In the genomic region with DNA sequence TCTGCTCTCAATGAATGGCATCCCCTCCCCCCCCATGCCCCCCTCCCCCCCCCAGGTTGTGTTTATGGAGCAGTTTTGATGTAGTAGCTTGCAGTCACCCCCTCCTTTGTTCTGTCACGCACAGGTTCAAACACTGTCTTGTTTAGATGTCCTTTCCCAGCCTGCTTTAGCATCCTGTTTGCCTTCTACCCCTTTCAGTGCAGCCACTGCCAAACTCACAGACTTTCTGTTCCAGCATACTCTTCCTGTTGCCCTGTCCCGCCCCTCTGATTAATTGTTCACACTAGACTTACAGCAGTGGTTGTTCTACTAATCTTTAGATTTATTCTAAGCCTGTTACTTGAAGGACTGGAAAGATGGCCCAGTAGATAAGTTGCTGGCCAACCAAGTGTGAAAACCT, we compare ENCODE assay signal across 27 mouse cellular contexts. TPM values are rescaled to one million over a fixed set of nuclear protein-coding genes. Genes with fewer than 3 reads are reported as not detected.
DNase-seq lines count a peak whose midpoint lies in the region; ATAC-seq and TF ChIP-seq lines count a peak whose summit lies in the region.
"Had no signal": no experiment of that assay in that cellular context is flagged by ENCODE, and none has a peak within 500 bp of the region (broad histone marks: within the 10 kb centered on the region; RNA-seq: fewer than 3 reads in every experiment).

No protein-coding gene starts in this region.

- no peaks in the 10 kb centered on the region for H3K4me1 ChIP-seq in heart, embryonic 15.5 days (replicated peaks)
- H3K4me1 ChIP-seq in lung, adult 2 months (ENCODE audit: control insufficient read depth, insufficient read depth, low read length), result 0 out of 2 replicates have a peak, but pooled peaks cover 3% of the 10 kb centered on the region
- no peaks in the 10 kb centered on the region for H3K4me1 ChIP-seq in lung, embryonic 16.5 days (replicated peaks; ENCODE audit: control insufficient read depth, insufficient read depth, low read length)
- H3K4me1 ChIP-seq: forebrain, embryonic 13.5 days; intestine, embryonic 15.5 days; limb, embryonic 12.5 days; liver, embryonic 15.5 days; midbrain, embryonic 10.5 days; midbrain, embryonic 15.5 days; neural tube, embryonic 15.5 days; stomach, embryonic 15.5 days had no signal

- no peak overlapping the region for H3K9ac ChIP-seq in heart, embryonic 15.5 days
- no peak overlapping the region for H3K9ac ChIP-seq in lung, embryonic 16.5 days (ENCODE audit: low read length)
- H3K9ac ChIP-seq: forebrain, embryonic 13.5 days; intestine, embryonic 15.5 days; limb, embryonic 12.5 days; liver, embryonic 15.5 days; midbrain, embryonic 15.5 days; neural tube, embryonic 15.5 days; stomach, embryonic 15.5 days had no signal

- no peaks in the 10 kb centered on the region for H3K36me3 ChIP-seq in heart, embryonic 15.5 days
- H3K36me3 ChIP-seq in lung, embryonic 16.5 days (ENCODE audit: control insufficient read depth, insufficient read depth, low read length), result no peaks in the 10 kb centered on the region
- H3K36me3 ChIP-seq: intestine, embryonic 15.5 days; limb, embryonic 12.5 days; liver, embryonic 15.5 days; midbrain, embryonic 10.5 days; midbrain, embryonic 15.5 days; neural tube, embryonic 15.5 days; stomach, embryonic 15.5 days had no signal

- 0 out of 2 replicates have a peak overlapping the region, but pooled peaks have one; percentile 15 for H3K4me2 ChIP-seq in heart, embryonic 15.5 days
- no peak overlapping the region for H3K4me2 ChIP-seq in lung, embryonic 16.5 days (ENCODE audit: low read depth, low read length)
- H3K4me2 ChIP-seq: forebrain, embryonic 13.5 days; intestine, embryonic 15.5 days; limb, embryonic 12.5 days; liver, embryonic 15.5 days; midbrain, embryonic 15.5 days; neural tube, embryonic 15.5 days; stomach, embryonic 15.5 days had no signal

- TF ChIP-seq CTCF in lung, adult 2 months (IDR thresholded peaks at IDR 0.05; ENCODE audit: insufficient read depth, low read length), result no peak

- WGBS in heart, embryonic 15.5 days, result 54% methylated on average over 2 of the region's 2 CpGs
- WGBS in lung, adult 2 months, result 32% methylated on average over 2 of the region's 2 CpGs
- WGBS in lung, embryonic 16.5 days, result 46% methylated on average over 2 of the region's 2 CpGs

- no peaks in the 10 kb centered on the region for H3K9me3 ChIP-seq in heart, embryonic 15.5 days (replicated peaks)
- H3K9me3 ChIP-seq in lung, embryonic 16.5 days (ENCODE audit: control insufficient read depth, low read length), result no peaks in the 10 kb centered on the region
- H3K9me3 ChIP-seq: forebrain, embryonic 13.5 days; intestine, embryonic 15.5 days; limb, embryonic 12.5 days; liver, embryonic 15.5 days; midbrain, embryonic 10.5 days; midbrain, embryonic 15.5 days; neural tube, embryonic 15.5 days; stomach, embryonic 15.5 days had no signal

- TF ChIP-seq POLR2A in lung, adult 2 months (IDR thresholded peaks at IDR 0.05; ENCODE audit: borderline replicate concordance, extremely low read depth, low read depth, low read length), result no peak

- H3K27ac ChIP-seq in heart, embryonic 15.5 days, result no peak overlapping the region
- peak overlapping the region; percentile 1; the same call in 1 of the 2 replicates for H3K27ac ChIP-seq in lung, embryonic 16.5 days (ENCODE audit: low read length)
- H3K27ac ChIP-seq: forebrain, embryonic 13.5 days; hindbrain, postnatal 0 days; intestine, embryonic 15.5 days; layer of hippocampus, adult 2 months; left cerebral cortex, adult 2 months; limb, embryonic 12.5 days; liver, embryonic 15.5 days; midbrain, embryonic 10.5 days; midbrain, embryonic 15.5 days; neural tube, embryonic 15.5 days; stomach, embryonic 15.5 days had no signal

- ATAC-seq in heart, embryonic 15.5 days (replicated peaks; ENCODE audit: insufficient number of reproducible peaks, insufficient read depth, low FRiP score, low read depth), result no peak
- peak; percentile 41 for ATAC-seq in lung, embryonic 16.5 days (ENCODE audit: low read depth)
- ATAC-seq: CD4-positive, CD25-positive, alpha-beta regulatory T cell, adult 4 months; forebrain, embryonic 13.5 days; hindbrain, postnatal 0 days; intestine, embryonic 15.5 days; midbrain, embryonic 15.5 days had no signal

- H3K4me3 ChIP-seq in heart, embryonic 15.5 days, result no peak overlapping the region
- no peak overlapping the region for H3K4me3 ChIP-seq in lung, adult 2 months (replicated peaks; ENCODE audit: extremely low read depth, low read depth, low read length)
- no peak overlapping the region for H3K4me3 ChIP-seq in lung, embryonic 16.5 days (ENCODE audit: low read length)
- H3K4me3 ChIP-seq: forebrain, embryonic 13.5 days; intestine, embryonic 15.5 days; layer of hippocampus, adult 2 months; left cerebral cortex, adult 2 months; limb, embryonic 12.5 days; liver, embryonic 15.5 days; midbrain, embryonic 10.5 days; midbrain, embryonic 15.5 days; neural tube, embryonic 15.5 days; stomach, embryonic 15.5 days had no signal

- no peaks in the 10 kb centered on the region for H3K27me3 ChIP-seq in heart, embryonic 15.5 days
- no peaks in the 10 kb centered on the region for H3K27me3 ChIP-seq in lung, embryonic 16.5 days (ENCODE audit: control insufficient read depth, insufficient read depth, low read depth, low read length)
- H3K27me3 ChIP-seq: intestine, embryonic 15.5 days; limb, embryonic 12.5 days; liver, embryonic 15.5 days; midbrain, embryonic 15.5 days; neural tube, embryonic 15.5 days; stomach, embryonic 15.5 days had no signal

- no peak for DNase-seq in heart, adult 9 months (ENCODE audit: low spot score in 2 of 2)
- peak; percentile 4 for DNase-seq in lung, adult 2 months
- peak; percentile 67 for DNase-seq in lung, postnatal 36 days
- DNase-seq in frontal cortex, postnatal 36 days (ENCODE audit: low spot score in 2 of 2), result no peak
- no peak for DNase-seq in cerebellum, adult 18-20 months
- DNase-seq: adrenal gland, postnatal 14 days; cerebellum, adult 2 months; cerebellum, postnatal 14 days; gastrocnemius, postnatal 25 days; heart, postnatal 14 days; kidney, adult 2 months; kidney, postnatal 14 days; right cerebral cortex, postnatal 25 days had no signal

RNA-seq across cellular contexts. Expression of a gene that starts 31.7 kb away (rescaled TPM):
- polyA plus RNA-seq in heart, embryonic 15.5 days (2015; fragmentation: Nextera tagmentation; extraction: Ambion mirVana), result 27.7 and 32.5 TPM in 2 replicates
- polyA plus RNA-seq in lung, adult 2 months (2012; rRNA removed), result 2.3 and 3.4 TPM in 2 replicates
- 50.8 and 56.4 TPM in 2 replicates for polyA plus RNA-seq in lung, embryonic 16.5 days (2015; fragmentation: Nextera tagmentation; extraction: Ambion mirVana)

Comparison
In these comparisons a context has a peak if more than half of its experiments do, and no peak if none do; other contexts are left out.
1. DNase-seq: peak in lung, adult 2 months (single experiment) and lung, postnatal 36 days (single experiment); none in heart, adult 9 months (0 of 2), frontal cortex, postnatal 36 days (0 of 2) and cerebellum, adult 18-20 months (0 of 2).